Mouse (Mus musculus): ENCODE measurements around the gene Popdc2.

GRCm38 (mm10) chr16:38383683-38384082 is 21.7 kb downstream of the Popdc2 start:
- no peak for TF ChIP-seq CTCF (conservative IDR thresholded peaks at IDR 0.05; ENCODE audit: insufficient read depth, insufficient read length, low read depth, low read length)
- no peak for TF ChIP-seq POLR2A (IDR thresholded peaks at IDR 0.05; ENCODE audit: low read depth, low read length)

Data from kidney, adult 2 months (tissue).